Mouse (Mus musculus): ENCODE results near the gene Hltf. TPM values are rescaled to one million over a fixed set of nuclear protein-coding genes. Genes with fewer than 3 reads are reported as not detected.

The Hltf gene
- 6.2 and 6.8 TPM in 2 replicates for polyA plus RNA-seq (2012; rRNA removed)

DNA sequence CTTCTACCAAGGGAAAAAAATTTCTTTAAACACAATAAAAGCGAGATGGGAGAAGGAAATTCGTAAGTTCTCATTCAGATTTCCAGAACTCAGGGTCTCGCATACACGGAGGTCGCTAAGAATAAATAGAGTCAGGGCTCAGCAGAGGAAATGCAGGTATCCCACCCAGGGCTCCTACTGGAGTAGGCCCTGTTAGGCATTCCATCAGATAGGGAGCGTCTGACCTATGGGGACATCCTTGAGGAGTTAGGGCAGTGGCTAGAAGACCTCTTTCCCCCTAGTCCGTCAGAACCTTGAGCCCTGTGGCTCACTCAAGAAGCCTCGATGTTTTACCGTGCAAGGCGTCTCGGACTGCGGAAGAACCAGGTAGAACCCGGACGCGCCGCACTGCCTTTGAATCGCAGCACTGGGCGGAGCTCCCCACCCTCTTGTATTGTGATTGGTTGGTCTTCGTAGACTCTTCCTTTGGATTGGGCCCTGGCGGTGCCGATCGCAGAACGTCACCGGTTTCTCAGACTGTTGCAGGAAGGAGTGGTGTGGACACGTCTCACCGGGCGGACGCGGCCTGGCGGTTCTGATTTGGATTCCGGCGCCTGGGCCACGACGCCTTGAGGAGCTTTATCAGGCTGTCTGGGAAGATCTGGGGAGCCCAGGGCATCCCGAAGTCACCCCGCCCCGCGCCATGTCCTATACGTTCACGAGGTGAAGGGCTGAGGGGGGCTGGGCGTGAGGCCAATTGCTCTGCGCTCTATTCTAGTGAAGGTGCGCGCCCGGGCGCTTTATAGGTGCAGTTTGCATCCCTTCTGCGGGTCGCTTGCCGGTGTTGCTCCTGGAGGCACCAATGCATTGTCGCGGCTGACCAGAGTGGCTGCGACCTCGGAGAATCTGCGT lies at the start of gene Hltf:
Gene Hltf (plus strand): TSS at position 506 of the 891 bp plus-strand sequence.

DNA sequence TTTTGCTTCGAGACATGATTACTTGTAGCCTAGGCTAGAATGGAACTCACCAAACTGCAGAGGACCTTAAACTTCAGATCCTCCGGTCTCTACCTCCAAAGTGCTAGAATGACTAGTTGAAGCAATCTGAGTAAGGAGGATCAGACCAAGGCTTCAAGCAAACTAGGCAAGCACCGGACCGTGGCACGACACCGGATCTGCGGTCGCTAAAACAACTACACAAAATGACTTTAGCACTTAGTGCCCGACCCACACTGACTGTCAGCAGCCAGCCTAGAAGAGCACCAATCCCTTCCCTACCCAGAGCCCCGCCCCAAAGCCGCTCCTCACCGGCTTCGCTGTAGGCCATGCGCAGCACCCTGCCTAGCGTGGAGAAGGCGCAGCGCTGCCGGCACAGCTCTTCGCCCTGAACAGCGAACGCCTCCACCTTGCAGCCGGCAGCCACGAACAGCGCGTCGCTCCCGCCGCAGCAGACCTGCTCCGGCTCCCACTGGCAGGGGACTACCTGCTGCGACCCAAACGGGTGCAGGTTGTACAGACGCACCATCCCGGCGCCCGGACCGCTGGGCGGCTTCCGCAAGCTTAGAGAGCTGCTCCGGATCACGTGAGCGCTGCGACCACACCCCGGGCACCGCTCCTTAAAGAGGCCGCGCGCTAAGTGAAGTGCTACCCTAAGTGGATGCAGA lies 22.7 kb upstream of the Hltf start, which contains the start of gene Hps3:
Gene Hps3 (minus strand): TSS at position 597 of the 686 bp plus-strand sequence.

DNA sequence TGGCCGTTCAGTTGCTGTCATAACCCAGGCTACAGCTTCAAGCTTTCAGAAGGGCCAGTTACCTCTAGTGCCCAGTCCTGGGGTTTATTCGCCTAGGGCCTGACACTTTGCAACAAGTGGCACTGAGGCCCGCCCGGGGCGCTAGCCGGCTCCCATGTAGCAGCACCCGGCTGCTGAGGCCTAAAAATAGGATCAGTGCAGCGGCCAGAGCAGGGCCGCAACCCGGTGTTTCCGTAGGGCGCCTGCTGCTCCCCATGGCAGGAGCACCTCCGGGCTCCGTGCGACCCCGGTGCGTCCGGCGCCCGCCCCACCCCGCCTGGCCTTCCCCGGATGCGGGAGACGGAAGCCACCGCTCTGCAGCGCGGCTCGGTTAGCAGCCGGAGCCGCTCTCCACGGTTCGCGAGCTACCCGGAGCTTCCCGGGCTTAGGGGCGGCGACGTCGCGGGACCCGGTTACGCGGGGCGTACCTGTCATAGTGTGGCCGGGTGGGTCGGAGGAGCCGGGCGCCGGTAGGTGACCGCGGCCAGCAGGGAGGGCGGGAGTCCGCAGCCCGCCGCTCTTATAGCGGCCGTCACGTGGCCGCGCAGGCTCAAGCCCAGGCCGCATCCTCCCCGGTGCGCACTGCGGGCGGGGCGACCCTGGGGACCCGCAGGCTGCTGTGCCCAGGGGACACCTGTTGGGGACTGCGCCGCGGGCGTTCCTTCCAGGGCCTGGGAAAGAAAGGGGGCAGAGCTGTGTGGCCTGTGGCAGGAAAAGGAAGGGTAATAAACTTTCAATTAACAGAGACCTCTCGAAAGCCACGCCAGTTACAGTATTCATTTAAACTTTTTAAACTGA lies 97.1 kb downstream of the Hltf start, which contains the start of gene Gyg:
Gene Gyg (minus strand): TSS at position 787 of the 837 bp plus-strand sequence.

Other genes starting within 250 kb of the Hltf start
- gene Cp, start 100.8 kb upstream of the Hltf start, polyA plus RNA-seq (2012; rRNA removed) = 155 and 182 TPM in 2 replicates
- gene Hps3, start 22.5 kb upstream of the Hltf start, polyA plus RNA-seq (2012; rRNA removed) = 7.9 and 8.2 TPM in 2 replicates
- 13.6 and 14.0 TPM in 2 replicates for gene Gyg, start 97.5 kb downstream of the Hltf start, polyA plus RNA-seq (2012; rRNA removed)
- 0.87 and 1.1 TPM in 2 replicates for gene Cpa3, start 184.4 kb downstream of the Hltf start, polyA plus RNA-seq (2012; rRNA removed)
- gene Cpb1, start 217.9 kb downstream of the Hltf start, polyA plus RNA-seq (2012; rRNA removed) = 0.56 TPM in 1 of 2 replicates, not detected in the other

All from liver, embryonic 18 days (tissue).